Mouse (Mus musculus) CD4-positive, CD25-positive, alpha-beta regulatory T cell, adult 4 months (primary cell): Measurements from ENCODE around the gene Oog4. TPM values are rescaled to one million over a fixed set of nuclear protein-coding genes. Genes with fewer than 3 reads are reported as not detected.
"Not testable (repeated sequence)": the region's sequence is repeated elsewhere in the genome, so short reads cannot be mapped to it uniquely, and the experiment has no call there.

Experiments used
- ATAC-seq: one replicate; pipeline ENCODE4 v1.8.0; 2017
- polyA plus RNA-seq, 2 experiments: library from polyadenylated mRNA; unstranded; fragments of 100-300 nt; shearing (Covaris generic); gene quantifications; one replicate each; pipeline ENCODE4 v1.2.1; 2017

Gene Oog4
- not detected for polyA plus RNA-seq

DNA sequence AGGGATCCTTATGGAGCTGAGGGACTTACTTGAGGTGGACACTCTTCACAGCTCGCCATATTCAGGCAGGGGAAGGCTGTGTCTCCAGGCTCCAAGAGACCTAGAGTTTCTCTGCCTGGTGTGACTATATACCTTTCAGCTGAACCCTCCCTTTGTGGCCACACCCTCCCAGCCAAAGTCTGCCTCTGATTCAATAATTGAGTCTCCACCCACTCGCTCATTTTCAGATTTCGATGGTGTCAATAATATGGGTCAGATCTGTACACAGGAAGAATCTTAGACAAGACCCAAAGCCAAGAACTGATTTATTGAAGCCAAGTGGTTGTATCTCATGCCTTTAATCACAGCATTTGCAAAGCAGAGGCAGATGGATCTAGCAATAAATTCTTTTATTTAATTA lies at the start of gene Oog4:
TSS of gene Oog4 (minus strand) at position 101 of the 400 bp plus-strand sequence.
- ATAC-seq = no peak

DNA sequence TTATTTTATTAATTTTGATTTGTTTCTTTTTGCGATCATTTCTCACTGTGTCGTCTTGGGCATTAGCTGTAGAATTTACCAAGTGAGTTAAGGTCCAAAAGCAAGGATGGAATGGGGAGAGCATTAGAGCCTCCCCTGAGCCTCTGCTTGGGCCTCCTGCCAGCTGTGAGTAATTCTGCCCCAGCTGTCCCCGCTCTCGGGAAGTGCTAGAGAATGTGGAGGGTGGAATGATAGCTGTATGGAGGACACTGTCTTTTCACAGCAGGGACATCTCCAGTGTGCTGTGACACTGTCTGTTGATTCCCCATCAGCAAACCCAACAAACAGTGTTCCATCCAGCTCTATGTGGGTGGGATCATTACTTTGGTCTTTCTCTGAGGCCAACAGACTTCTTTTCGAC lies 23.4 kb downstream of the Oog4 start:
- ATAC-seq = not testable (repeated sequence)

DNA sequence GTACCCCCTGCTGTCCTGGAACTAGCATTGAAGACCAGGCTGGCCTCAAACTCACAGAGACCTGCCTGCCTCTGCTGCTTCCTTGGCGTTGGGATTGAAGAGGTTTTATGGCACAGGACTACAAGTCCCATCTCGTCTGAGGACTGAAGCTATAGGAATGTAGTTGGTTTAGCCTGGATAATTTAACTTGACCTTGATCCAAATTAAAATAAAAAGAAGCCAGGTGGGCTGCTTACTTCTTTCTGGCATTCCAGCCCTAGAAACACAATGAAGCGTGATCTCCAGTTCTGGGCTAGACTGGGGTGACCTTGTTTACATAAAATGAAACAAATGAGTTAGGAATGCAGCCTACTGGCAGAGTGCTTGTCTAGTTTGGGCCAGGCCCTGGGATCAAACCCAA lies 36.0 kb downstream of the Oog4 start:
- no peak for ATAC-seq

DNA sequence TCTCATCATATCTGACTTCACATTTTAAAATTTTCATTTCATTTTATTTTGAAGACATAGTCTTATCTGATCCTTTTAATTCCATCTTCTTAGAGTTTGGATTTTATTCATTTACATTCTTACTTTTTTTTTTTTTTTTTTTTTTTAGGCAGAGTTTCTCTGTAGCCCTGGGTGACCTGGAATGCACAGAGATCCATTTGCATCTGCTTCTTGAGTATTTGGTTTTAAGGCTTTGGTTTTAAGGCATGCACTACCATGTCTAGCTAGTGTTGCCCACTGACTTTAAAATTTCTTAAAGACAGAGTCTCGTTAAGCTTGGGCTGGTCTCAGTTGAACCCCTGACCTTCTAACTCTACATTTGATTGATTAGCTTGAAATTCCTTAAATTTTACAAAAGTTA lies 36.5 kb downstream of the Oog4 start:
- ATAC-seq = no peak

DNA sequence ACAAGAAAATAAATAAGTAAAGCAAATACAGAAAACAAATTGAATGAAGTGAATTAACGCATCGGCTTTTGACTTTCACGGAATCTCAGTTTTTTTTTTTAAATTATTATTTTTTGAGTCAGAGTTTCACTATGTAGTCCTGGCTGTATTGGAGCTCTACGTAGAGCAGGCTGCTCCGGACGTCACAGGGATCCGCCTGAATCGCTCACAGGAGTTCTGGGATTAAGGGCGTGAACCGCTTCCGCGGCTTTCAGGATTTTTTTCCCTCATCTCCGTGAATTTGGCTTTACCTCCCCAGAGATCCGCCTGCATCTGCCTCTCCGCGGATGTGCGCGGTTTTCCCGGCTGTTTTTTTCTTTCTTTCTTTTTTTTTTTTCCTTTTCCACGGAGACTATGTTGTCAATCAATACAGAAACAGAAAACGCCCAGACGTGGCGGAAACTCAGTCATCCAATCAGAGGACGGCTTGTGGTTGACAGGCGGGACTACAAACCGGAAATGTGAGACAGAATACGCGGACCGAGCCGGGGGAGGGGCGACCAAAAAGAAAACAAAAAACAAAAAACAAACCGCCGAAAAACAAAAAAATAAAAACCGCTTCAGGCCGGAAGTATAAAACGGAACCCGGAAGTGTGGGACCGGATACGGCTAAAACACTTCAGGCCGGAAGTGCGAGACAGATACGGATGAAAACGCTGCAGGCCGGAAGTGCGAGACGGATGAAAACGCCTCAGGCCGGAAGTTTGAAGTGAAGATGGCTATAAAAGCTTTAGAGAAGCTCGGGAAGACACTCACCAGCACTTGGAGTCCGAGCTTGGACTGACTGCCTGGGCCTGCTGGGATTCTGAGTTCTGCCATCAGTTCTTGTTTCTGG lies 37.7 kb downstream of the Oog4 start, which contains the start of gene Pramef8:
TSS of gene Pramef8 (plus strand) at position 208 of the 874 bp plus-strand sequence.
- ATAC-seq = peak; percentile 94

DNA sequence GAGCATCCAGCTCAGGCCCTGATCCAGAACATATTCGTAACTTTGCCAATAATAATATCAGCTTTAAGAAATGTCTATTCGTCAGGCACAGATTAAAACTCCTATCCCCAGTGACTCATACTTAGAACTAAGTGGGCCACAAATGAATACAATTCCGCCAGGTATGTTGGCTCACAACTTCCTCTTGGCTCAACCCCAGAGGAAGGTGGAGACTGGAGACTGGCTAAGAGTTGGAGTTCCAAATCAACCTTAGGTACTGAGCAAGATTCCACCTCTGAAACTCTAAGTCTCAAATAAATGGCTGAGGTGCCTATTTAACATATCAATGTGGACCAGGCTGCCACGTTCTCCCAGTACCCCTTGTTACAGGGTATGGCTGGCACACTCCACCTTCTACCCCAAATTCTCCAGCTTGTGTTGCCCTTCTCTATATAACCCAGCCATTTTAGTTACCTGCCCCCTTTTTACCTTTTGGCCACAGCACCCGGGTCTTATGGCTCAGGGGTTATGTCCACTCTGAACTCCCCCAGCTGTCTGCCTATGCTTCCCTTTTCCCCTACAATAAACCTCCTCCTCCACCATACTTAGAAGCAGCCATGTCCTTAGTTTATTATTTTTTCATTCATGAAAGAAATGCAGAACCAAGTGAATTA lies 38.4 kb downstream of the Oog4 start:
- ATAC-seq = no peak

DNA sequence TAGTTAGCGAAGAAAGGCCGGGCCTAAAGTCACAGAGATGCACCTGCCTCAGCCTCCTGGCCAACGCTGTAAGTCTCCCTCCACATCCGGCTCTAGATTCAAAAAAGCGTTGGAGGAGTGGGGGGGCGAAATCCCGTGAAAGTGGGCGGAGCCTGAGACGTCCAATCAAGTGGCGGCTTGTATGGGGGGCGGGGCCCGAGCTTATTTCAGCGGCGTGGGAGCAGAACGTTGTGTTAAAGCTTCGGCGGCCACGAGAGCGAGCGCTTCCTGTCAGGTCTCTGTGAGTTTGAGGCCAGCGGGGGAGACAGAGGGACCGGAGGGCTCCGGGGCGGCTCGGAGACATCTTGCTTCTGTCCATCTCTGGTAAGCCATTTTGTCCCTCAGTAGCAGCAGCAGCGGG lies 55.9 kb downstream of the Oog4 start, which contains the start of gene Pramel1:
TSS of gene Pramel1 (plus strand) at position 248 of the 400 bp plus-strand sequence.
- no peak for ATAC-seq

- no peak for ATAC-seq
These were observed 61.0 kb downstream of the Oog4 start for GRCm38 (mm10) chr4:143388955-143389702.

Other genes with a start within 250 kb of the Oog4 start
- gene Prdm2, start 237.3 kb downstream of the Oog4 start, polyA plus RNA-seq = 10 to 100 TPM; 30.8 to 38.7 TPM
- not detected for gene Pdpn, start 150.8 kb downstream of the Oog4 start, polyA plus RNA-seq
- gene Lrrc38, start 100.6 kb downstream of the Oog4 start, polyA plus RNA-seq = not detected
- gene Pramel1, start 55.9 kb downstream of the Oog4 start, polyA plus RNA-seq = not detected
- 10 to 100 TPM; 39.9 to 71.9 TPM for gene Pramef8, start 37.9 kb downstream of the Oog4 start, polyA plus RNA-seq
- not detected for gene Gm13043, start 61.0 kb upstream of the Oog4 start, polyA plus RNA-seq
- gene Gm13040, start 85.6 kb upstream of the Oog4 start, polyA plus RNA-seq = not detected
- not detected for gene BC080695, start 101.4 kb upstream of the Oog4 start, polyA plus RNA-seq
- gene Gm13057, start 101.4 kb upstream of the Oog4 start, polyA plus RNA-seq = not detected
- gene Gm13083, start 164.7 kb upstream of the Oog4 start, polyA plus RNA-seq = not detected
- gene Gm13088, start 206.9 kb upstream of the Oog4 start, polyA plus RNA-seq = not detected